Mouse (Mus musculus) brain, embryonic 14.5 days (tissue): Measurements from ENCODE around the gene Chd4.

ENCODE experiments used
- CTCF ChIP-seq: fragments of 200-500 bp; IDR thresholded peaks from 2 replicates; pipeline ENCODE4 v1.5.1; 2012; ENCODE audit warnings: inconsistent platforms, mild to moderate bottlenecking, moderate library complexity, borderline replicate concordance; ENCODE audit not compliant: insufficient read depth, insufficient read length; ENCODE audit errors: extremely low read depth
- POLR2A ChIP-seq: fragments of 200-500 bp; IDR thresholded peaks from 2 replicates; pipeline ENCODE4 v1.6.1; 2012; ENCODE audit warnings: mild to moderate bottlenecking, inconsistent platforms, borderline replicate concordance; ENCODE audit not compliant: poor library complexity, insufficient read depth, insufficient read length, severe bottlenecking; ENCODE audit errors: extremely low read depth

GRCm38 (mm10) chr6:125170194-125170593 lies 74.4 kb downstream of the Chd4 start:
- TF ChIP-seq CTCF (no peak), POLR2A (no peak)
